Mouse (Mus musculus): ENCODE data around the gene Samhd1. TPM values are rescaled to one million over a fixed set of nuclear protein-coding genes. Genes with fewer than 3 reads are reported as not detected.

Samhd1 gene
- total and polyA plus RNA-seq, 3 experiments = 32.8 to 79.5 (median 67.9) TPM

GRCm38 (mm10) chr2:157075685-157076084, 59.4 kb downstream of the Samhd1 start:
- peaks cover 18 to 42% of the 10 kb centered on the region in 2 experiments for H3K4me1 ChIP-seq (ENCODE audit: control insufficient read depth in 1 of 2, insufficient read depth in 2 of 2)
- in situ Hi-C loops (cut with MboI; ENCODE audit: low pct_ligation_motif_present, low pct_unique_long_range_greater_than_20kb, low sequenced_read_pairs) = loop anchor here (25.0 kb wide), 1 partner anchor 188 kb away; the partner anchor contains the start of gene Sla2

GRCm38 (mm10) chr2:157075226-157075625, 59.8 kb downstream of the Samhd1 start:
- peaks cover 22 to 47% of the 10 kb centered on the region in 2 experiments for H3K4me1 ChIP-seq (ENCODE audit: control insufficient read depth in 1 of 2, insufficient read depth in 2 of 2)
- H3K36me3 ChIP-seq (replicated peaks in 1 of 2; ENCODE audit: control insufficient read depth in 1 of 2, insufficient read depth in 1 of 2, low read length in 1 of 2) = no peaks in the 10 kb centered on the region
- dilution Hi-C loops (cut with MboI; ENCODE audit: extremely low pct_ligation_motif_present, extremely low pct_unique_long_range_greater_than_20kb, low sequenced_read_pairs) = no loop called here
- peaks cover 32% of the 10 kb centered on the region for H3K27me3 ChIP-seq (replicated peaks)
- no peak overlapping the region for H3K9ac ChIP-seq (ENCODE audit: insufficient read depth, low read depth)
- H3K4me2 ChIP-seq (ENCODE audit: insufficient read depth, low read depth, poor library complexity, severe bottlenecking) = no peak overlapping the region
- no peak overlapping the region for H3K4me3 ChIP-seq (replicated peaks in 1 of 3; ENCODE audit: low read depth in 2 of 3, low read length in 2 of 3, poor library complexity in 1 of 3)
- TF ChIP-seq ZC3H11A (IDR thresholded peaks at IDR 0.05; ENCODE audit: low read depth, low read length) = no peak
- no peak for TF ChIP-seq USF1 (IDR thresholded peaks at IDR 0.05; ENCODE audit: low read depth, low read length)
- TF ChIP-seq BHLHE40 (IDR thresholded peaks at IDR 0.05; ENCODE audit: low read depth, low read length) = no peak
- TF ChIP-seq IRF4 (IDR thresholded peaks at IDR 0.05; ENCODE audit: low read depth, low read length) = no peak
- TF ChIP-seq POLR2AphosphoS2 (IDR thresholded peaks at IDR 0.05; ENCODE audit: low read depth, low read length) = no peak
- no peak for TF ChIP-seq RAD21 (IDR thresholded peaks at IDR 0.05; ENCODE audit: low read depth, low read length)
- no peak for TF ChIP-seq UBTF (IDR thresholded peaks at IDR 0.05; ENCODE audit: low read depth, low read length)
- no peak for TF ChIP-seq SMC3 (IDR thresholded peaks at IDR 0.05; ENCODE audit: low read depth, low read length)
- H3K9me3 ChIP-seq (replicated peaks; ENCODE audit: low read length) = no peaks in the 10 kb centered on the region
- no peak for DNase-seq (ENCODE audit: extremely low read depth)
- H3K79me2 ChIP-seq (replicated peaks; ENCODE audit: control insufficient read depth, extremely low read depth, insufficient read depth, poor library complexity, severe bottlenecking) = no peaks in the 10 kb centered on the region
- H3K27ac ChIP-seq (ENCODE audit: insufficient read depth, low read depth) = no peak overlapping the region
- in situ Hi-C loops (cut with MboI; ENCODE audit: low pct_ligation_motif_present, low pct_unique_long_range_greater_than_20kb, low sequenced_read_pairs) = loop anchor here (25.0 kb wide), 1 partner anchor 188 kb away; the partner anchor contains the start of gene Sla2

More at GRCm38 (mm10) chr2:157075685-157076084, 59.4 kb downstream of the Samhd1 start:
- Histone ChIP-seq H3K4me2 (ENCODE audit: insufficient read depth, low read depth, poor library complexity, severe bottlenecking) (no peak overlapping the region), H3K9ac (ENCODE audit: insufficient read depth, low read depth) (no peak overlapping the region), H3K79me2 (replicated peaks; ENCODE audit: control insufficient read depth, extremely low read depth, insufficient read depth, poor library complexity, severe bottlenecking) (no peaks in the 10 kb centered on the region), H3K36me3 (replicated peaks in 1 of 2; ENCODE audit: control insufficient read depth in 1 of 2, insufficient read depth in 1 of 2, low read length in 1 of 2) (no peaks in the 10 kb centered on the region), H3K9me3 (replicated peaks; ENCODE audit: low read length) (no peaks in the 10 kb centered on the region), H3K27ac (ENCODE audit: insufficient read depth, low read depth) (no peak overlapping the region), H3K27me3 (replicated peaks) (peaks cover 37% of the 10 kb centered on the region), H3K4me3 (replicated peaks in 1 of 3; ENCODE audit: low read depth in 2 of 3, low read length in 2 of 3, poor library complexity in 1 of 3) (no peak overlapping the region)
- DNase-seq (ENCODE audit: extremely low read depth) = no peak
- dilution Hi-C loops (cut with MboI; ENCODE audit: extremely low pct_ligation_motif_present, extremely low pct_unique_long_range_greater_than_20kb, low sequenced_read_pairs) = no loop called here
- TF ChIP-seq TBP (conservative IDR thresholded peaks at IDR 0.05; ENCODE audit: low read depth, low read length) = no peak
- no peak for TF ChIP-seq ELF1 (IDR thresholded peaks at IDR 0.05; ENCODE audit: low read depth, low read length)
- no peak for TF ChIP-seq ETS1 (conservative IDR thresholded peaks at IDR 0.05; ENCODE audit: low read depth, low read length)
- TF ChIP-seq BHLHE40 (IDR thresholded peaks at IDR 0.05; ENCODE audit: low read depth, low read length) = no peak
- no peak for TF ChIP-seq RAD21 (IDR thresholded peaks at IDR 0.05; ENCODE audit: low read depth, low read length)
- TF ChIP-seq USF2 (conservative IDR thresholded peaks at IDR 0.05; ENCODE audit: low read depth, low read length) = no peak
- TF ChIP-seq ZMIZ1 (IDR thresholded peaks at IDR 0.05; ENCODE audit: low read depth, low read length) = no peak
- no peak for TF ChIP-seq MYC (IDR thresholded peaks at IDR 0.05; ENCODE audit: low read depth, low read length)
- TF ChIP-seq SMC3 (IDR thresholded peaks at IDR 0.05; ENCODE audit: low read depth, low read length) = no peak
- no peak for TF ChIP-seq MAX (IDR thresholded peaks at IDR 0.05; ENCODE audit: low read length)
- TF ChIP-seq MAFK (IDR thresholded peaks at IDR 0.05; ENCODE audit: insufficient replicate concordance, low read length) = no peak
- TF ChIP-seq MEF2A (IDR thresholded peaks at IDR 0.05; ENCODE audit: borderline replicate concordance, low read depth, low read length) = no peak
- TF ChIP-seq USF1 (IDR thresholded peaks at IDR 0.05; ENCODE audit: low read depth, low read length) = no peak
- no peak for TF ChIP-seq CHD2 (IDR thresholded peaks at IDR 0.05; ENCODE audit: low read length)
- no peak for TF ChIP-seq ZNF384 (IDR thresholded peaks at IDR 0.05; ENCODE audit: low read depth, low read length)

Measured in CH12.LX (cell line).